Mouse (Mus musculus): ENCODE data around the gene Gm17018. TPM values are rescaled to one million over a fixed set of nuclear protein-coding genes. Genes with fewer than 3 reads are reported as not detected.

Gm17018 gene
- polyA plus RNA-seq, 1 experiment from 2014 or later = 45.5 TPM

- H3K27ac ChIP-seq = no peak overlapping the region
- no peaks in the 10 kb centered on the region for H3K27me3 ChIP-seq
- H3K4me3 ChIP-seq = no peak overlapping the region
- H3K36me3 ChIP-seq = peaks cover 39% of the 10 kb centered on the region
- no peak overlapping the region for H3K4me2 ChIP-seq
- no peak overlapping the region for H3K9ac ChIP-seq
- no peak for ATAC-seq (ENCODE audit: insufficient number of reproducible peaks, insufficient read depth, low FRiP score, low TSS enrichment, low read depth)
- WGBS = 85% methylated on average over 7 of the region's 7 CpGs
- H3K9me3 ChIP-seq = no peaks in the 10 kb centered on the region
- peaks cover 42% of the 10 kb centered on the region for H3K4me1 ChIP-seq
These were observed 19.0 kb downstream of the Gm17018 start for GRCm38 (mm10) chr19:45579416-45579815.

- Histone ChIP-seq H3K9me3 (no peaks in the 10 kb centered on the region), H3K4me2 (no peak overlapping the region), H3K36me3 (peaks cover 39% of the 10 kb centered on the region), H3K27ac (no peak overlapping the region), H3K4me1 (peaks cover 34% of the 10 kb centered on the region), H3K4me3 (no peak overlapping the region), H3K27me3 (no peaks in the 10 kb centered on the region), H3K9ac (no peak overlapping the region)
- WGBS = 51% methylated on average over 12 of the region's 12 CpGs
- no peak for ATAC-seq (ENCODE audit: insufficient number of reproducible peaks, insufficient read depth, low FRiP score, low TSS enrichment, low read depth)
These were observed 19.8 kb downstream of the Gm17018 start for GRCm38 (mm10) chr19:45580235-45580634.

- 63% methylated on average over 3 of the region's 3 CpGs for WGBS
- H3K4me3 ChIP-seq = no peak overlapping the region
- H3K4me1 ChIP-seq = peaks cover 24% of the 10 kb centered on the region
- no peak overlapping the region for H3K27ac ChIP-seq
- no peak overlapping the region for H3K9ac ChIP-seq
- H3K4me2 ChIP-seq = no peak overlapping the region
- H3K27me3 ChIP-seq = no peaks in the 10 kb centered on the region; the same call in 1 of the 2 replicates
- H3K9me3 ChIP-seq = no peaks in the 10 kb centered on the region
- no peak for ATAC-seq (ENCODE audit: insufficient number of reproducible peaks, insufficient read depth, low FRiP score, low TSS enrichment, low read depth)
- peaks cover 39% of the 10 kb centered on the region for H3K36me3 ChIP-seq
These were observed 20.8 kb downstream of the Gm17018 start for GRCm38 (mm10) chr19:45581257-45581656.

GRCm38 (mm10) chr19:45582161-45582560 is 21.7 kb downstream of the Gm17018 start:
- Histone ChIP-seq H3K4me3 (no peak overlapping the region), H3K36me3 (peaks cover 32% of the 10 kb centered on the region), H3K27me3 (no peaks in the 10 kb centered on the region; the same call in 1 of the 2 replicates), H3K4me2 (no peak overlapping the region), H3K9me3 (no peaks in the 10 kb centered on the region), H3K9ac (no peak overlapping the region), H3K27ac (peak overlapping the region; percentile 28; the same call in 1 of the 2 replicates), H3K4me1 (peaks cover 17% of the 10 kb centered on the region)
- 17% methylated on average over 8 of the region's 8 CpGs for WGBS
- ATAC-seq (ENCODE audit: insufficient number of reproducible peaks, insufficient read depth, low FRiP score, low TSS enrichment, low read depth) = no peak

- Histone ChIP-seq H3K9ac (no peak overlapping the region), H3K36me3 (peaks cover 22% of the 10 kb centered on the region), H3K4me1 (peaks cover 17% of the 10 kb centered on the region), H3K9me3 (no peaks in the 10 kb centered on the region), H3K4me3 (no peak overlapping the region), H3K27ac (no peak overlapping the region), H3K27me3 (no peaks in the 10 kb centered on the region; the same call in 1 of the 2 replicates), H3K4me2 (no peak overlapping the region)
- 77% methylated on average over 6 of the region's 6 CpGs for WGBS
- no peak for ATAC-seq (ENCODE audit: insufficient number of reproducible peaks, insufficient read depth, low FRiP score, low TSS enrichment, low read depth)
These were observed 22.7 kb downstream of the Gm17018 start for GRCm38 (mm10) chr19:45583136-45583535.

- 44% methylated on average over 9 of the region's 9 CpGs for WGBS
- no peak for ATAC-seq (ENCODE audit: insufficient number of reproducible peaks, insufficient read depth, low FRiP score, low TSS enrichment, low read depth)
- Histone ChIP-seq H3K27ac (no peak overlapping the region), H3K9ac (no peak overlapping the region), H3K4me2 (no peak overlapping the region), H3K27me3 (no peaks in the 10 kb centered on the region; the same call in 1 of the 2 replicates), H3K36me3 (peaks cover 3% of the 10 kb centered on the region; the same call in 1 of the 2 replicates), H3K4me3 (no peak overlapping the region), H3K4me1 (peaks cover 14% of the 10 kb centered on the region), H3K9me3 (no peaks in the 10 kb centered on the region)
These were observed 24.6 kb downstream of the Gm17018 start for GRCm38 (mm10) chr19:45584856-45585620.

GRCm38 (mm10) chr19:45586850-45587249 is 26.4 kb downstream of the Gm17018 start:
- H3K9ac ChIP-seq = no peak overlapping the region
- H3K4me2 ChIP-seq = no peak overlapping the region
- WGBS = 52% methylated on average over 3 of the region's 3 CpGs
- H3K27ac ChIP-seq = no peak overlapping the region
- peaks cover 5% of the 10 kb centered on the region; the same call in 1 of the 2 replicates for H3K36me3 ChIP-seq
- no peaks in the 10 kb centered on the region for H3K9me3 ChIP-seq
- H3K4me1 ChIP-seq = peaks cover 9% of the 10 kb centered on the region
- H3K27me3 ChIP-seq = no peaks in the 10 kb centered on the region; the same call in 1 of the 2 replicates
- no peak overlapping the region for H3K4me3 ChIP-seq
- no peak for ATAC-seq (ENCODE audit: insufficient number of reproducible peaks, insufficient read depth, low FRiP score, low TSS enrichment, low read depth)

- no peak overlapping the region for H3K4me2 ChIP-seq
These were observed 27.3 kb downstream of the Gm17018 start for GRCm38 (mm10) chr19:45587509-45588292.

GRCm38 (mm10) chr19:45589761-45590160 is 29.3 kb downstream of the Gm17018 start:
- Histone ChIP-seq H3K36me3 (peaks cover 5% of the 10 kb centered on the region; the same call in 1 of the 2 replicates), H3K27ac (no peak overlapping the region), H3K9ac (no peak overlapping the region), H3K27me3 (no peaks in the 10 kb centered on the region; the same call in 1 of the 2 replicates), H3K4me3 (no peak overlapping the region), H3K9me3 (no peaks in the 10 kb centered on the region), H3K4me1 (no peaks in the 10 kb centered on the region; the same call in 1 of the 2 replicates), H3K4me2 (no peak overlapping the region)
- 92% methylated on average over 6 of the region's 6 CpGs for WGBS
- ATAC-seq (ENCODE audit: insufficient number of reproducible peaks, insufficient read depth, low FRiP score, low TSS enrichment, low read depth) = no peak

More at GRCm38 (mm10) chr19:45587509-45588292, 27.3 kb downstream of the Gm17018 start:
- WGBS = 82% methylated on average over 6 of the region's 6 CpGs
- no peak for ATAC-seq (ENCODE audit: insufficient number of reproducible peaks, insufficient read depth, low FRiP score, low TSS enrichment, low read depth)
- Histone ChIP-seq H3K27ac (no peak overlapping the region), H3K9ac (no peak overlapping the region), H3K4me3 (no peak overlapping the region), H3K4me1 (peaks cover under 1% of the 10 kb centered on the region), H3K27me3 (no peaks in the 10 kb centered on the region; the same call in 1 of the 2 replicates), H3K9me3 (no peaks in the 10 kb centered on the region), H3K36me3 (peaks cover 5% of the 10 kb centered on the region; the same call in 1 of the 2 replicates)

- peaks cover 5% of the 10 kb centered on the region; the same call in 1 of the 2 replicates for H3K36me3 ChIP-seq
- no peak overlapping the region for H3K4me2 ChIP-seq
- no peak overlapping the region for H3K4me3 ChIP-seq
- 85% methylated on average over 7 of the region's 7 CpGs for WGBS
- no peaks in the 10 kb centered on the region for H3K27me3 ChIP-seq
- no peak overlapping the region for H3K27ac ChIP-seq
- H3K4me1 ChIP-seq = no peaks in the 10 kb centered on the region; the same call in 1 of the 2 replicates
- H3K9me3 ChIP-seq = no peaks in the 10 kb centered on the region
- no peak for ATAC-seq (ENCODE audit: insufficient number of reproducible peaks, insufficient read depth, low FRiP score, low TSS enrichment, low read depth)
- no peak overlapping the region for H3K9ac ChIP-seq
These were observed 31.3 kb downstream of the Gm17018 start for GRCm38 (mm10) chr19:45591704-45592103.

GRCm38 (mm10) chr19:45592916-45593315 is 32.5 kb downstream of the Gm17018 start:
- Histone ChIP-seq H3K4me3 (no peak overlapping the region), H3K4me1 (no peaks in the 10 kb centered on the region; the same call in 1 of the 2 replicates), H3K9ac (no peak overlapping the region), H3K27ac (no peak overlapping the region), H3K27me3 (no peaks in the 10 kb centered on the region), H3K4me2 (no peak overlapping the region), H3K9me3 (no peaks in the 10 kb centered on the region), H3K36me3 (peaks cover 5% of the 10 kb centered on the region; the same call in 1 of the 2 replicates)
- no peak for ATAC-seq (ENCODE audit: insufficient number of reproducible peaks, insufficient read depth, low FRiP score, low TSS enrichment, low read depth)
- 83% methylated on average over 9 of the region's 9 CpGs for WGBS

Measured in embryonic facial prominence, embryonic 13.5 days (tissue).